Mouse (Mus musculus) MEL (cell line): ENCODE results near the gene Spata45. TPM values are rescaled to one million over a fixed set of nuclear protein-coding genes. Genes with fewer than 3 reads are reported as not detected.

Source experiments
- DNase-seq: peaks from one replicate; pipeline ENCODE4 v3.0.0; 2011; ENCODE audit warnings: low read depth, low spot score
- H3K27ac ChIP-seq: 2 replicates; pipeline ENCODE4 v1.5.1; 2012; ENCODE audit warnings: low read depth, mild to moderate bottlenecking, control low read depth, low read length, moderate library complexity; ENCODE audit not compliant: control insufficient read depth
- H3K27me3 ChIP-seq, 2 experiments: fragments of 150-350 bp in 1 of 2; sonication (generic) in 1 of 2; 2 replicates each; pipeline ENCODE4 v1.6.1; 2012; ENCODE audit warnings: low read length in 2 of 2, mild to moderate bottlenecking in 2 of 2, improper control_type of control experiment in 1 of 2, moderate library complexity in 1 of 2; ENCODE audit not compliant: insufficient read depth in 2 of 2, control insufficient read depth in 1 of 2
- H3K36me3 ChIP-seq, 2 experiments: 2 replicates each; pipeline ENCODE4 v1.6.1; 2012 to 2014; ENCODE audit warnings: low read length in 2 of 2, improper control_type of control experiment in 1 of 2, inconsistent platforms in 1 of 2, mild to moderate bottlenecking in 1 of 2; ENCODE audit not compliant: insufficient read depth in 2 of 2, control insufficient read depth in 1 of 2
- H3K4me1 ChIP-seq, 2 experiments: fragments of 150-350 bp in 1 of 2; sonication (generic) in 1 of 2; 2 replicates each; pipeline ENCODE4 v1.6.1; 2012; ENCODE audit warnings: low read length in 2 of 2, improper control_type of control experiment in 1 of 2, mild to moderate bottlenecking in 1 of 2; ENCODE audit not compliant: insufficient read depth in 2 of 2, control insufficient read depth in 1 of 2
- H3K4me3 ChIP-seq, 2 experiments: fragments of 150-350 bp in 1 of 2; sonication (generic) in 1 of 2; 2 replicates each; pipeline ENCODE4 v1.5.1; 2012; ENCODE audit warnings: low read depth in 2 of 2, low read length in 2 of 2, mild to moderate bottlenecking in 2 of 2, moderate library complexity in 2 of 2, control low read depth in 1 of 2, improper control_type of control experiment in 1 of 2; ENCODE audit not compliant: control insufficient read depth in 1 of 2, insufficient read depth in 1 of 2
- H3K79me2 ChIP-seq: 2 replicates; pipeline ENCODE4 v1.6.1; 2012; ENCODE audit warnings: mild to moderate bottlenecking, low read length, moderate library complexity; ENCODE audit not compliant: control insufficient read depth, poor library complexity, insufficient read depth
- H3K9ac ChIP-seq: 2 replicates; pipeline ENCODE4 v1.6.1; 2012; ENCODE audit warnings: low read depth, mild to moderate bottlenecking, control low read depth, low read length, moderate library complexity; ENCODE audit not compliant: control insufficient read depth, poor library complexity, severe bottlenecking
- H3K9me3 ChIP-seq: fragments of 150-350 bp; sonication (generic); replicated peaks from 2 replicates; pipeline ENCODE4 v1.6.1; 2012; ENCODE audit warnings: mild to moderate bottlenecking, low read length, improper control_type of control experiment, moderate library complexity; ENCODE audit not compliant: insufficient read depth
- BHLHE40 ChIP-seq: IDR thresholded peaks from 2 replicates; pipeline ENCODE4 v1.6.1; 2012; ENCODE audit warnings: low read depth, mild to moderate bottlenecking, inconsistent platforms, low read length, improper control_type of control experiment, borderline replicate concordance
- CHD1 ChIP-seq: IDR thresholded peaks from 2 replicates; pipeline ENCODE4 v1.6.1; 2012; ENCODE audit warnings: low read depth, mild to moderate bottlenecking, inconsistent platforms, low read length, improper control_type of control experiment
- CTCF ChIP-seq, 3 experiments: IDR thresholded peaks in 2 of 3; conservative IDR thresholded peaks in 1 of 3; 2 replicates each; pipeline ENCODE4 v1.5.1; 2011 to 2012; ENCODE audit warnings: low read length in 3 of 3, low read depth in 2 of 3, mild to moderate bottlenecking in 2 of 3, improper control_type of control experiment in 1 of 3, inconsistent platforms in 1 of 3, mixed read lengths in 1 of 3, moderate library complexity in 1 of 3; ENCODE audit not compliant: control insufficient read depth in 1 of 3, insufficient read depth in 1 of 3, poor library complexity in 1 of 3, severe bottlenecking in 1 of 3
- E2F4 ChIP-seq: IDR thresholded peaks from 2 replicates; pipeline ENCODE4 v1.6.1; 2011; ENCODE audit warnings: low read depth, low read length, improper control_type of control experiment, borderline replicate concordance
- ELF1 ChIP-seq: IDR thresholded peaks from 2 replicates; pipeline ENCODE4 v1.6.1; 2014; ENCODE audit warnings: low read depth, mild to moderate bottlenecking, inconsistent platforms, low read length, improper control_type of control experiment, moderate library complexity
- GATA1 ChIP-seq: IDR thresholded peaks from 2 replicates; pipeline ENCODE4 v1.6.1; 2011; ENCODE audit warnings: low read depth, low read length, improper control_type of control experiment
- HCFC1 ChIP-seq: IDR thresholded peaks from 2 replicates; pipeline ENCODE4 v1.6.1; 2012; ENCODE audit warnings: low read depth, mild to moderate bottlenecking, inconsistent platforms, low read length, improper control_type of control experiment, moderate library complexity
- JUND ChIP-seq: IDR thresholded peaks from 2 replicates; pipeline ENCODE4 v1.6.1; 2011; ENCODE audit warnings: low read depth, mild to moderate bottlenecking, improper control_type of control experiment, low read length
- KAT2A ChIP-seq: conservative IDR thresholded peaks from 2 replicates; pipeline ENCODE4 v1.6.1; 2012; ENCODE audit warnings: low read depth, low read length, improper control_type of control experiment, inconsistent platforms
- MAFK ChIP-seq: IDR thresholded peaks from 2 replicates; pipeline ENCODE4 v1.6.1; 2011; ENCODE audit warnings: low read depth, mild to moderate bottlenecking, low read length, improper control_type of control experiment, borderline replicate concordance
- MEF2A ChIP-seq: IDR thresholded peaks from 2 replicates; pipeline ENCODE4 v1.6.1; 2014; ENCODE audit warnings: low read depth, mild to moderate bottlenecking, inconsistent platforms, low read length, improper control_type of control experiment; ENCODE audit not compliant: poor library complexity, insufficient replicate concordance, severe bottlenecking; ENCODE audit errors: extremely low read depth
- MXI1 ChIP-seq: IDR thresholded peaks from 2 replicates; pipeline ENCODE4 v1.6.1; 2011; ENCODE audit warnings: mild to moderate bottlenecking, low read depth, low read length, improper control_type of control experiment
- NRF1 ChIP-seq: IDR thresholded peaks from 2 replicates; pipeline ENCODE4 v1.6.1; 2014; ENCODE audit warnings: low read depth, mild to moderate bottlenecking, inconsistent platforms, low read length, improper control_type of control experiment, moderate library complexity; ENCODE audit not compliant: poor library complexity, insufficient read depth, severe bottlenecking
- RAD21 ChIP-seq: IDR thresholded peaks from 2 replicates; pipeline ENCODE4 v1.6.1; 2011; ENCODE audit warnings: mild to moderate bottlenecking, low read depth, low read length, improper control_type of control experiment
- RCOR1 ChIP-seq: IDR thresholded peaks from 2 replicates; pipeline ENCODE4 v1.6.1; 2012; ENCODE audit warnings: low read depth, mild to moderate bottlenecking, inconsistent platforms, low read length, improper control_type of control experiment
- SMC3 ChIP-seq: IDR thresholded peaks from 2 replicates; pipeline ENCODE4 v1.6.1; 2011; ENCODE audit warnings: low read depth, low read length, improper control_type of control experiment
- TBP ChIP-seq: IDR thresholded peaks from 2 replicates; pipeline ENCODE4 v1.8.0; 2011; ENCODE audit warnings: low read depth, low read length, improper control_type of control experiment
- TCF12 ChIP-seq: IDR thresholded peaks from 2 replicates; pipeline ENCODE4 v1.6.1; 2014; ENCODE audit warnings: low read depth, mild to moderate bottlenecking, inconsistent platforms, low read length, improper control_type of control experiment, moderate library complexity
- USF1 ChIP-seq: IDR thresholded peaks from 2 replicates; pipeline ENCODE4 v1.6.1; 2014; ENCODE audit warnings: low read depth, mild to moderate bottlenecking, inconsistent platforms, low read length, improper control_type of control experiment, moderate library complexity
- USF2 ChIP-seq, 2 experiments: IDR thresholded peaks; 2 replicates each; pipeline ENCODE4 v1.6.1; 2011 to 2012; ENCODE audit warnings: improper control_type of control experiment in 2 of 2, low read length in 2 of 2, borderline replicate concordance in 1 of 2, inconsistent platforms in 1 of 2, low read depth in 1 of 2, mild to moderate bottlenecking in 1 of 2; ENCODE audit not compliant: insufficient read depth in 1 of 2
- ZMIZ1 ChIP-seq: IDR thresholded peaks from 2 replicates; pipeline ENCODE4 v1.6.1; 2012; ENCODE audit warnings: low read depth, mild to moderate bottlenecking, inconsistent platforms, low read length, improper control_type of control experiment, moderate library complexity
- polyA plus RNA-seq, 2 experiments: library from polyadenylated mRNA; stranded (reverse) in 1 of 2; unstranded in 1 of 2; fragments of >175 nt in 1 of 2; fragments of >200 nt in 1 of 2; gene quantifications; 2 replicates each; pipeline versions ENCODE4 v1.2.1 to v1.2.4; 2012; ENCODE audit warnings: low replicate concordance in 2 of 2, low read depth in 1 of 2; ENCODE audit not compliant: insufficient read length in 2 of 2, insufficient read depth in 1 of 2, missing spikeins in 1 of 2
- total RNA-seq: library from RNA; depleted of rRNA; stranded (reverse); fragments of 300-350 nt; gene quantifications from 2 replicates; pipeline ENCODE4 v1.2.3, GENCODE M21; 2012

The Spata45 gene
- total and polyA plus RNA-seq, 3 experiments: 0.75 TPM; not detected in 2

DNA sequence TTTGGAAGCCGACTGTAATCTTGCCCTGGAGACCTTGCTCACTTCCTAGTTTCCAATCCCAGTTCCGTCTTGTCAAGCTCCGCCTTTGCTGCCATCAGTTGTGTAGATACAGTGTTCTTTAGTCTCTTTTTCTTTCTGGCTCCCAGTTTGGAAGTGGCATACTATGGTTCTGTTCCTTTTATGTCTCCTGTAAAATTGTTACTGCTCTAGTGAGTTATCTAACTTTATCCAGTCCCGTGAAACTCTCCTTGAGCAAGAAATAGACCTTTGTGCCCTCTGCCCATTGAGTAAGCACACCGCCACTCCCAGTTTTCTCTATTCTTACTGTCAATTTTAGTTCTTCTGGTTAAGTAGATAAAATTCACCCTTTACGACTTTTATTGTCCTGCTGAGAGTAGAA, 35.2 kb downstream of the Spata45 start:
- Histone ChIP-seq H3K79me2 (no peaks in the 10 kb centered on the region; the same call in 1 of the 2 replicates), H3K9me3 (no peaks in the 10 kb centered on the region), H3K4me3 (no peak overlapping the region), H3K4me1 (peaks cover 4 to 5% of the 10 kb centered on the region in 2 experiments; a peak in 2 of 4 replicates), H3K27ac (no peak overlapping the region), H3K36me3 (peaks cover 4 to 31% of the 10 kb centered on the region in 2 experiments; a peak in 3 of 4 replicates), H3K27me3 (no peaks in the 10 kb centered on the region), H3K9ac (no peak overlapping the region)
- TF ChIP-seq MXI1 (no peak), TCF12 (no peak), E2F4 (no peak), CTCF (IDR thresholded peaks at IDR 0.05 in 2 of 3, conservative IDR thresholded peaks at IDR 0.05 in 1 of 3; ENCODE audit: control insufficient read depth in 1 of 3, insufficient read depth in 1 of 3, low read depth in 2 of 3, low read length in 3 of 3, poor library complexity in 1 of 3, severe bottlenecking in 1 of 3) (no peak), ZMIZ1 (no peak), NRF1 (no peak), RCOR1 (no peak), SMC3 (no peak), KAT2A (no peak), ELF1 (no peak), BHLHE40 (no peak), MAFK (no peak)
- DNase-seq: no peak

DNA sequence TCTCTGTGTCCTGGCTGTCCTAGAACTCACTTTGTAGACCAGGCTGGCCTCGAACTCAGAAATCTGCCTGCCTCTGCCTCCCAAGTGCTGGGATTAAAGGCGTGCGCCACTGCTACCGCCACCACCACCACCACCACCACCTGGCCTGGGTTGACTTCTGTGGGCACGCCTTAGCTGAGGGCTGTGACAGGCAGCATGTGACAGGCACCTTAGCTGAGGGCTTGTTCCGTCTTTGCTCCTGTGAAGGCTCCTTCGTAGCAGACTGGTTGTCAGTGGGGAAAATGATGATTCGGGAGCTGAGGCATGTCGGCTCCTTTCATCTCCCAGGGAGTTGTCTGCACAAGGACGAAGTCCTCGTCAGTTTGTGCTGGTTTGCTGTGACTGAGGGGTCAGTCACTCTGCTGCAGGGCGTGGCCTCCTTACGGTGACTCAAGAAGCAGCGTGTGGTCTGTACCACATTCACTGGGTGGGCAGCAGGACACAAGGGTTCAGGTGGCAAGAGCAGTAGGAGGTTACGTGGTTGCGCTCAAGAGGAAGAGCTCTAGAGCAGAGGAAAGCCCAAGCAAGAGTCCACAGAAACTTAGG, 36.0 kb downstream of the Spata45 start:
- no peak overlapping the region for H3K27ac ChIP-seq
- H3K9me3 ChIP-seq: no peaks in the 10 kb centered on the region
- no peak overlapping the region for H3K4me3 ChIP-seq
- H3K36me3 ChIP-seq: peaks cover 4 to 37% of the 10 kb centered on the region in 2 experiments; a peak in 3 of 4 replicates
- H3K9ac ChIP-seq: no peak overlapping the region
- DNase-seq: no peak
- H3K27me3 ChIP-seq: no peaks in the 10 kb centered on the region
- H3K4me1 ChIP-seq: peaks cover 4 to 5% of the 10 kb centered on the region in 2 experiments; a peak in 2 of 4 replicates
- TF ChIP-seq TCF12: no peak
- TF ChIP-seq MEF2A: no peak
- TF ChIP-seq USF2 (IDR thresholded peaks at IDR 0.05; ENCODE audit: borderline replicate concordance in 1 of 2, insufficient read depth in 1 of 2, low read depth in 1 of 2, low read length in 2 of 2): no peak
- TF ChIP-seq ZMIZ1: no peak
- no peak for TF ChIP-seq BHLHE40
- no peak for TF ChIP-seq RAD21
- no peak for TF ChIP-seq CTCF (IDR thresholded peaks at IDR 0.05 in 2 of 3, conservative IDR thresholded peaks at IDR 0.05 in 1 of 3; ENCODE audit: control insufficient read depth in 1 of 3, insufficient read depth in 1 of 3, low read depth in 2 of 3, low read length in 3 of 3, poor library complexity in 1 of 3, severe bottlenecking in 1 of 3)
- no peak for TF ChIP-seq CHD1
- no peak for TF ChIP-seq JUND
- TF ChIP-seq USF1: no peak
- TF ChIP-seq ELF1: no peak
- no peak for TF ChIP-seq HCFC1
- no peak for TF ChIP-seq E2F4
- TF ChIP-seq GATA1: no peak
- TF ChIP-seq TBP: no peak
- TF ChIP-seq MXI1: no peak
- H3K79me2 ChIP-seq: no peaks in the 10 kb centered on the region; the same call in 1 of the 2 replicates
